Mouse (Mus musculus) testis, adult 2 months (tissue): ENCODE results near the gene Ptpra.

Source experiments
- CTCF ChIP-seq: fragments of 200-500 bp; IDR thresholded peaks from 2 replicates; pipeline ENCODE4 v1.5.1; 2012; ENCODE audit warnings: low read depth, mild to moderate bottlenecking, inconsistent platforms, low read length, moderate library complexity; ENCODE audit not compliant: control insufficient read depth, insufficient read depth, insufficient replicate concordance
- POLR2A ChIP-seq: fragments of 200-500 bp; IDR thresholded peaks from 2 replicates; pipeline ENCODE4 v1.6.1; 2012; ENCODE audit warnings: low read depth, mild to moderate bottlenecking, inconsistent platforms, low read length, moderate library complexity; ENCODE audit not compliant: control insufficient read depth

DNA sequence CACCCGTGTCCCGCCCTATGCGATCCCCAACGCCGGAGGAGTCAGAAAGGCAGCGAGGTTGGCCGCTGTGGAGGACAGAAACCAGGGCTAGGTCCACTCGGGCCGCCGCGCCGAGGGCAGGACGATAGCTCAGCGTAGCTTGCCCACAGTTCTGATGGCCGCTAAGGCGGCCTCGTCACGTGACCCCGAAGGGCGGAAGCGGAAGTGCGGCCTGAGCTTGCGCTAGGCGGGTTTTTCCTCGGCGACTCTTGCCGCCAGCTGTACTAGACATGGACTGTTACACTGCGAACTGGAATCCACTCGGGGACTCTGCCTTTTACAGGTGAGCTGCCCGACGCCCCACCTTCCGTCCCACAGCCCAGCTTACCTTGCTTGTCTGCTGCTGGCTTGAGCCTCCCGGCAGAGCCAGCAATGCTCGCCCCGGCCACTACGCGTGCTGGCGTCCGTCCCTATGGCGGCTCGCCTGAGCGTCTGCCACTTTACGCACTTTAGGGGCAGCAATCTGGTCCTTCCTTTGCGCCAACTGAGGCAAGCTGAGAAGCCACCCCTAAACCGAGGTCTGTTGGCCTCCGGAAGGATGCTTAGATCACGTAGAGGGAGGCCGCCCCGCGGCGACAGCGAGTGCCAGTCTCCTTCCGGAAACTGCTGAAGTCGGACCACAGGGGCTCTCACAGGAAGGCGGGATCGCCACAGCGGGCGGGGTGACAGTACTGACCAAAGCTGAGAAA lies 25.8 kb upstream of the Ptpra start, which contains the start of the genes Vps16 and Pced1a:
- peak; percentile 47; the same call in 1 of the 2 replicates for TF ChIP-seq CTCF
- peak; percentile 78; the same call in 1 of the 2 replicates for TF ChIP-seq POLR2A
